Mouse (Mus musculus): ENCODE results near the gene Fkbp8. TPM values are rescaled to one million over a fixed set of nuclear protein-coding genes. Genes with fewer than 3 reads are reported as not detected.
A peak's percentile ranks its signal among the peaks of the same experiment; 100 is the strongest.

Gene Fkbp8
- polyA plus RNA-seq, 1 experiment = 80.5 TPM

GRCm38 (mm10) chr8:70546412-70546811 is 18.9 kb downstream of the Fkbp8 start:
- no peaks in the 10 kb centered on the region for H3K36me3 ChIP-seq (ENCODE audit: control insufficient read depth, insufficient read depth, low read length, poor library complexity, severe bottlenecking)
- no peak for TF ChIP-seq EP300 (IDR thresholded peaks at IDR 0.05; ENCODE audit: insufficient read depth, low read depth, low read length)
- TF ChIP-seq CTCF (IDR thresholded peaks at IDR 0.05; ENCODE audit: low read depth, low read length) = no peak
- TF ChIP-seq POLR2A (IDR thresholded peaks at IDR 0.05; ENCODE audit: insufficient read depth, low read length) = no peak

DNA sequence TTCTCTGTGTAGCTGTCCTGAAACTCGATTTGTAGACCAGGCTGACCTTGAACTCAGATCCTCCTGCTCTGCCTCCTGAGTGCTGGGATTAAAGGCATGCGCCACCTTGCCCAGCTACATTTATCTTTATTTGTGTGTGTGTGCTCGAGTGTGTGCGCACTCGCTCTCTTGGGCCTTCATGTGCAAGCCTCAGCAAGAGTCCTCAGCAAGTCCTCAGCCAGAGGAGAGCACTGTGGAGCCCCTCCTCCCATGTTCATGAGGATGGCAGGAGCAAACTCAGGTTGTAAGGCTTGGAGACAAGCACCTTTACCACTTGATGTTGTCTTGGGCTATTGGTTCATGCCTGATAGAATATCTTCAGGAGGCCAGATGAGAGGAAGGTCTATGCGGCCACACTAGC is 20.2 kb downstream of the Fkbp8 start:
- Histone ChIP-seq H3K4me3 (ENCODE audit: low read depth, low read length) (no peak overlapping the region), H3K9me3 (replicated peaks; ENCODE audit: control insufficient read depth, insufficient read depth, low read length, poor library complexity, severe bottlenecking) (no peaks in the 10 kb centered on the region), H3K36me3 (ENCODE audit: control insufficient read depth, insufficient read depth, low read length, poor library complexity, severe bottlenecking) (no peaks in the 10 kb centered on the region), H3K4me1 (ENCODE audit: control insufficient read depth, insufficient read depth, low read length) (no peaks in the 10 kb centered on the region), H3K9ac (ENCODE audit: low read depth, poor library complexity, severe bottlenecking) (no peak overlapping the region), H3K27me3 (ENCODE audit: control insufficient read depth, insufficient read depth, low read length, poor library complexity, severe bottlenecking) (no peaks in the 10 kb centered on the region), H3K27ac (ENCODE audit: insufficient read depth, low read length) (no peak overlapping the region)
- TF ChIP-seq CTCF (IDR thresholded peaks at IDR 0.05; ENCODE audit: low read depth, low read length) (no peak), EP300 (IDR thresholded peaks at IDR 0.05; ENCODE audit: insufficient read depth, low read depth, low read length) (no peak), POLR2A (IDR thresholded peaks at IDR 0.05; ENCODE audit: insufficient read depth, low read length) (no peak)

More at GRCm38 (mm10) chr8:70546412-70546811, 18.9 kb downstream of the Fkbp8 start:
- no peak overlapping the region for H3K4me3 ChIP-seq (ENCODE audit: low read depth, low read length)
- H3K27me3 ChIP-seq (ENCODE audit: control insufficient read depth, insufficient read depth, low read length, poor library complexity, severe bottlenecking) = no peaks in the 10 kb centered on the region
- no peak overlapping the region for H3K9ac ChIP-seq (ENCODE audit: low read depth, poor library complexity, severe bottlenecking)
- H3K27ac ChIP-seq (ENCODE audit: insufficient read depth, low read length) = no peak overlapping the region
- H3K4me1 ChIP-seq (ENCODE audit: control insufficient read depth, insufficient read depth, low read length) = no peaks in the 10 kb centered on the region
- no peaks in the 10 kb centered on the region for H3K9me3 ChIP-seq (replicated peaks; ENCODE audit: control insufficient read depth, insufficient read depth, low read length, poor library complexity, severe bottlenecking)

DNA sequence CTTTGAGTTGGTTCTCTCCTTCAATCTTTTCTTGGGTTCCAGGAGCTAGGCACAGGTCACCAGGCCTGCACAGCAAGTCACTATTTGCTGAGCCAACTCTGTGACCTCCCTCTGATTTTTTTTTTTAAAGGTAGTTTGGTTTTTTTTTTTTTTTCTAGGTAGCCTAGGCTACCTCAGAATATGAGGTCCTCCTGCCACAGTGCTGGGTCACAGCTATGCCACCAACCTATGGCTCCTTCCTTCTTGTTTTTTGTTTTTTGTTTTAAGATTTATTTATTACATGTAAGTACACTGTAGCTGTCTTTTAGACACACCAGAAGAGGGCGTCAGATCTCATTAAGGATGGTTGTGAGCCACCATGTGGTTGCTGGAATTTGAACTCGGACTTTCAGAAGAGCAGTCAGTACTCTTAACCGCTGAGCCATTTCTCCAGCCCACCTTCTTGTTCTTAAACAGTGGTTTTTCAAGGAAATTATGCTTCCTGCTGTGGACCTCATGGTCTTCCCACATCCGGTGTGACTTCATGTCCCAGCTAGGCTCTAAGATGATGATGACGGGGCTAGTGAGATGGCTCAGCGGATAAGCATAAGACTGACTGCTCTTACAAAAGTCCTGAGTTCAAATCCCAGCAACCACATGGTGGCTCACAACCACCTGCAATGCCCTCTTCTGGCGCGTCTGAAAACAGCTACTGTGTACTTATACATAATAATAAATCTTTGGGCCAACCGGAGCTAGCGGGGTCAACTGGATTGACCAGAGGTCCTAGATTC is 22.1 kb downstream of the Fkbp8 start:
- H3K4me1 ChIP-seq (ENCODE audit: control insufficient read depth, insufficient read depth, low read length) = no peaks in the 10 kb centered on the region
- H3K9ac ChIP-seq (ENCODE audit: low read depth, poor library complexity, severe bottlenecking) = no peak overlapping the region
- peak; percentile 16 for TF ChIP-seq CTCF (IDR thresholded peaks at IDR 0.05; ENCODE audit: low read depth, low read length)
- TF ChIP-seq POLR2A (IDR thresholded peaks at IDR 0.05; ENCODE audit: insufficient read depth, low read length) = no peak
- H3K27ac ChIP-seq (ENCODE audit: insufficient read depth, low read length) = no peak overlapping the region
- H3K9me3 ChIP-seq (replicated peaks; ENCODE audit: control insufficient read depth, insufficient read depth, low read length, poor library complexity, severe bottlenecking) = no peaks in the 10 kb centered on the region
- no peaks in the 10 kb centered on the region for H3K36me3 ChIP-seq (ENCODE audit: control insufficient read depth, insufficient read depth, low read length, poor library complexity, severe bottlenecking)
- no peak overlapping the region for H3K4me3 ChIP-seq (ENCODE audit: low read depth, low read length)
- no peaks in the 10 kb centered on the region for H3K27me3 ChIP-seq (ENCODE audit: control insufficient read depth, insufficient read depth, low read length, poor library complexity, severe bottlenecking)

DNA sequence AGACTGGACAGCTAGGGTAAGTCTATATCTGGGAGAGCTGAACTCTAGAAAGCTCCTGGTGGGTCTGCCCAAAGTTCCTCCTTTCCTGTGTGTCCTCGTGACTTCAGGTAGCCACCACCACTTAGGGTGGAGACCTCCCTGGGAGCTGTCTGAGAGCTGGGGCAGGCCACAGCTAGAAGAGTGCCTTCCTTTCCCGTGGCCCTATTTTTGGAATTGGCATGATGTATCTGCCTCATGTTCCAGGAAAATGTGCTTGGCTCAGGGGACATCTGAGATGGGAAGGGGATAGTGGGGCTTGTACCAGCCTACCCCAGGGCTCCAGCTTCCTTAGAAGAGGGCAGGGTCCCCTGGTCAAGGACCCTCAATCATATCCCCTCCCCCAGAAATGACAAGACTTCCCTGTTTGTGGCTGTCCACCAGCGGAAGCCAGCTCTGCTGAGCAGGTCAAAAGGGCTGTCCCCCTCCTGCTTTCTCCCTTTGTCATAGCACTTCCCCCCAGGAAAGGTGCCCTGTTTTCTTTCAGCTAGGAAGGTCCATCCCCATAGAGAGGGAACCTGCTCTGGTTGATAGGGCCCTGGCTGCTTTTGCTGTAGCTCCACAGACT is 24.1 kb downstream of the Fkbp8 start:
- no peak for TF ChIP-seq CTCF (IDR thresholded peaks at IDR 0.05; ENCODE audit: low read depth, low read length)
- TF ChIP-seq EP300 (IDR thresholded peaks at IDR 0.05; ENCODE audit: insufficient read depth, low read depth, low read length) = no peak
- no peak for TF ChIP-seq POLR2A (IDR thresholded peaks at IDR 0.05; ENCODE audit: insufficient read depth, low read length)
- Histone ChIP-seq H3K27ac (ENCODE audit: insufficient read depth, low read length) (no peak overlapping the region), H3K4me3 (ENCODE audit: low read depth, low read length) (no peak overlapping the region), H3K9me3 (replicated peaks; ENCODE audit: control insufficient read depth, insufficient read depth, low read length, poor library complexity, severe bottlenecking) (no peaks in the 10 kb centered on the region), H3K9ac (ENCODE audit: low read depth, poor library complexity, severe bottlenecking) (no peak overlapping the region), H3K27me3 (ENCODE audit: control insufficient read depth, insufficient read depth, low read length, poor library complexity, severe bottlenecking) (no peaks in the 10 kb centered on the region), H3K4me1 (ENCODE audit: control insufficient read depth, insufficient read depth, low read length) (no peaks in the 10 kb centered on the region), H3K36me3 (ENCODE audit: control insufficient read depth, insufficient read depth, low read length, poor library complexity, severe bottlenecking) (no peaks in the 10 kb centered on the region)

GRCm38 (mm10) chr8:70552836-70553235 is 25.3 kb downstream of the Fkbp8 start:
- Histone ChIP-seq H3K36me3 (ENCODE audit: control insufficient read depth, insufficient read depth, low read length, poor library complexity, severe bottlenecking) (no peaks in the 10 kb centered on the region), H3K9ac (ENCODE audit: low read depth, poor library complexity, severe bottlenecking) (no peak overlapping the region), H3K27ac (ENCODE audit: insufficient read depth, low read length) (no peak overlapping the region), H3K27me3 (ENCODE audit: control insufficient read depth, insufficient read depth, low read length, poor library complexity, severe bottlenecking) (no peaks in the 10 kb centered on the region), H3K4me1 (ENCODE audit: control insufficient read depth, insufficient read depth, low read length) (no peaks in the 10 kb centered on the region), H3K9me3 (replicated peaks; ENCODE audit: control insufficient read depth, insufficient read depth, low read length, poor library complexity, severe bottlenecking) (no peaks in the 10 kb centered on the region), H3K4me3 (ENCODE audit: low read depth, low read length) (no peak overlapping the region)
- TF ChIP-seq CTCF (IDR thresholded peaks at IDR 0.05; ENCODE audit: low read depth, low read length) = no peak
- no peak for TF ChIP-seq POLR2A (IDR thresholded peaks at IDR 0.05; ENCODE audit: insufficient read depth, low read length)
- TF ChIP-seq EP300 (IDR thresholded peaks at IDR 0.05; ENCODE audit: insufficient read depth, low read depth, low read length) = no peak

DNA sequence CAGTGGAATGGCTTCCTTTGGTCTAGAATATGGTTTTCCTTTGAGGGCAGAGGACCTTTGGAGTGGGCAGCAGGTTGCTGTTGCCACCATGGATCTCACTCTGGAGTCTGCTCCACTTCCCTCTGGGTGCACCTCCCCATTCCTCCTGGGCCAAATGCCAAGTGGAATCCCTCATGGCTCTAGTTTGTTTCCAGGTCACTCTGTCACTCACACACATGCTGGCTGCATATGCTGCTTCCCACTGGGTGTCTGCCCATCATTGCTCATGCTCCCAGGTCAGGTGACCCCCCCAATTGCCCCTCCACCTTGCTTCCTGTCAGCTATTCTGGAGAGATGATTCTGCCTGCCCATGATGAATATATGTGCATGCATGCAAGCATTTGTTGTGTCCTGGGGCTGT is 26.2 kb downstream of the Fkbp8 start:
- Histone ChIP-seq H3K9ac (ENCODE audit: low read depth, poor library complexity, severe bottlenecking) (no peak overlapping the region), H3K9me3 (replicated peaks; ENCODE audit: control insufficient read depth, insufficient read depth, low read length, poor library complexity, severe bottlenecking) (no peaks in the 10 kb centered on the region)

More for the DNA sequence above, 26.2 kb downstream of the Fkbp8 start:
- no peak for TF ChIP-seq CTCF (IDR thresholded peaks at IDR 0.05; ENCODE audit: low read depth, low read length)
- no peak for TF ChIP-seq POLR2A (IDR thresholded peaks at IDR 0.05; ENCODE audit: insufficient read depth, low read length)
- no peak for TF ChIP-seq EP300 (IDR thresholded peaks at IDR 0.05; ENCODE audit: insufficient read depth, low read depth, low read length)
- H3K27me3 ChIP-seq (ENCODE audit: control insufficient read depth, insufficient read depth, low read length, poor library complexity, severe bottlenecking) = no peaks in the 10 kb centered on the region
- no peak overlapping the region for H3K4me3 ChIP-seq (ENCODE audit: low read depth, low read length)
- H3K36me3 ChIP-seq (ENCODE audit: control insufficient read depth, insufficient read depth, low read length, poor library complexity, severe bottlenecking) = no peaks in the 10 kb centered on the region
- no peaks in the 10 kb centered on the region for H3K4me1 ChIP-seq (ENCODE audit: control insufficient read depth, insufficient read depth, low read length)
- no peak overlapping the region for H3K27ac ChIP-seq (ENCODE audit: insufficient read depth, low read length)

Measured in ES-Bruce4 (cell line).